Mouse (Mus musculus): ENCODE measurements around the gene Sgcg.
A peak's percentile ranks its signal among the peaks of the same experiment; 100 is the strongest.

Gene Sgcg

GRCm38 (mm10) chr14:61232016-61232568 lies 26.2 kb downstream of the Sgcg start:
- DNase-seq (ENCODE audit: low spot score in 2 of 2) = no peak

GRCm38 (mm10) chr14:61230179-61230578 lies 28.1 kb downstream of the Sgcg start:
- DNase-seq (ENCODE audit: low spot score in 2 of 2) = no peak

- no peak for DNase-seq (ENCODE audit: low spot score in 2 of 2)
Observed at GRCm38 (mm10) chr14:61229763-61230162, 28.5 kb downstream of the Sgcg start.

- no peak for DNase-seq (ENCODE audit: low spot score in 2 of 2)
Observed at GRCm38 (mm10) chr14:61226151-61226550, 32.1 kb downstream of the Sgcg start.

- DNase-seq (ENCODE audit: low spot score in 2 of 2) = no peak
Observed at GRCm38 (mm10) chr14:61224387-61225077, 33.8 kb downstream of the Sgcg start.

- no peak for DNase-seq (ENCODE audit: low spot score in 2 of 2)
Observed at GRCm38 (mm10) chr14:61223740-61224139, 34.5 kb downstream of the Sgcg start.

GRCm38 (mm10) chr14:61222506-61222905 lies 35.8 kb downstream of the Sgcg start:
- no peak for DNase-seq (ENCODE audit: low spot score in 2 of 2)

- no peak for DNase-seq (ENCODE audit: low spot score in 2 of 2)
Observed at GRCm38 (mm10) chr14:61221166-61221565, 37.1 kb downstream of the Sgcg start.

- DNase-seq (ENCODE audit: low spot score in 2 of 2) = no peak
Observed at GRCm38 (mm10) chr14:61211754-61212153, 46.5 kb downstream of the Sgcg start.

GRCm38 (mm10) chr14:61210111-61210510 lies 48.2 kb downstream of the Sgcg start:
- DNase-seq (ENCODE audit: low spot score in 2 of 2) = no peak

GRCm38 (mm10) chr14:61194416-61194815 lies 63.9 kb downstream of the Sgcg start:
- DNase-seq (ENCODE audit: low spot score in 2 of 2) = no peak

GRCm38 (mm10) chr14:61192326-61192725 lies 66.0 kb downstream of the Sgcg start:
- no peak for DNase-seq (ENCODE audit: low spot score in 2 of 2)

- no peak for DNase-seq (ENCODE audit: low spot score in 2 of 2)
Observed at GRCm38 (mm10) chr14:61191904-61192303, 66.4 kb downstream of the Sgcg start.

GRCm38 (mm10) chr14:61173229-61173628 lies 85.1 kb downstream of the Sgcg start:
- no peak for DNase-seq (ENCODE audit: low spot score in 2 of 2)

GRCm38 (mm10) chr14:61172548-61173158 lies 85.6 kb downstream of the Sgcg start:
- peak; percentile 93 to 96 for DNase-seq (ENCODE audit: low spot score in 2 of 2)

- no peak for DNase-seq (ENCODE audit: low spot score in 2 of 2)
Observed at GRCm38 (mm10) chr14:61171261-61171970, 86.9 kb downstream of the Sgcg start.
